15 mouse cellular contexts compared by ENCODE assay signal in the genomic region with DNA sequence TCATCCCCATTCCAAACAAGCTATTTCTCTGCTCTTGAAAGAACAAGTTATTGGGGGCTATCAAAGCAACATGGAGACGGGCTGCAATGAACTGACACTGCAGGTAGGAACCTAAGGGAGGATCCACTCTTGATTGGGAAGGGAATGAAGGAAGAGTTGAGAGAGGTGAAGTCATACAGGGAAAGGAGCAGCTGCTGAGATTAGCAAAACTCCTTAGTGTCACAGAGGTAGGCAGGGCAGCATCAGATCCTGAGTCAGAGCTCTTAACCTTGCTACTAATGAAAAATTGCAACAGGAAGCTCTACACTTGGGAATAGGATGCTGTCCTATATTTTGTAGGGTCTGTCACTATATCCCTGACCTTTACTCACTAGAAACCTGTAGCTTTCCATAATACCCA.
"Had no signal": no experiment of that assay in that cellular context is flagged by ENCODE, and none has a peak within 500 bp of the region (broad histone marks: within the 10 kb centered on the region; RNA-seq: fewer than 3 reads in every experiment).

No protein-coding gene starts in this region.

- H3K4me3 ChIP-seq: neural tube, embryonic 15.5 days; stomach, embryonic 15.5 days had no signal

- H3K27me3 ChIP-seq: neural tube, embryonic 15.5 days; stomach, embryonic 15.5 days had no signal

- DNase-seq: retina, postnatal 1 day; right cerebral cortex, adult 18-20 months; right cerebral cortex, postnatal 14 days; right cerebral cortex, postnatal 25 days; right cerebral cortex, postnatal 4 days; spleen, adult 18-20 months; thymus, adult 18-20 months; thymus, adult 2 months; thymus, postnatal 14 days; thymus, postnatal 25 days; thymus, postnatal 36 days; thymus, postnatal 4 days had no signal

- H3K4me1 ChIP-seq: stomach, embryonic 15.5 days had no signal

- H3K36me3 ChIP-seq: neural tube, embryonic 15.5 days; stomach, embryonic 15.5 days had no signal

- H3K27ac ChIP-seq: neural tube, embryonic 15.5 days; stomach, embryonic 15.5 days; stomach, postnatal 0 days had no signal
